Mouse (Mus musculus) activated CD4-positive, CD25-positive, alpha-beta regulatory T cell (primary cell): Measurements from ENCODE around the gene Kdm5b. TPM values are rescaled to one million over a fixed set of nuclear protein-coding genes. Genes with fewer than 3 reads are reported as not detected.

ENCODE experiments used
- polyA plus RNA-seq, 2 experiments: library from polyadenylated mRNA; unstranded; fragments of 100-300 nt; shearing (Covaris generic); gene quantifications; one replicate each; pipeline ENCODE4 v1.2.1; 2017

The Kdm5b gene
- 10 to 100 TPM; 39.9 to 46.3 TPM for polyA plus RNA-seq

DNA sequence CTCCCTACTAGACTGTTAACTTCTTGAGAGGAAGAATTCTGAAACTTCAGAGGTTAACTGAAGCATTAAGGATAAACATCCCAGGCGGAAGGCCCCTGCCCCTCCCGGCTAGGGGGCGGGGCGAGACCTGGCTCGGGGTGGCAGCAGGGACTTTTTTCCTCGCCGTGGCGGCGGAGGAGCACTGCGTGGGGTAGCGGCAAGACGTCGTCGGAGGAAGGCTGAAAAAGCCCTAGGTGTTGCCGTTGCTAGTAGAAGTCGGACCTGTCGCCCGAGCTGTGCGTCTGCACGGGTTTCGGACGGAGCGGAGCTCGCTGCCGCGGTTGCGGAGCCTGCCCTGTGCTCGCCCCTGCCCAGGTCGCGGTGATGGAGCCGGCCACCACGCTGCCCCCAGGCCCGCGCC is at the start of gene Kdm5b:
Gene Kdm5b (plus strand): TSS at position 196 of the 400 bp plus-strand sequence.

GRCm38 (mm10) chr1:134549632-134550132 is 10.3 kb upstream of the Kdm5b start, which contains the start of gene Mgat4e:
Mgat4e (minus strand) TSS chr1:134549682.

GRCm38 (mm10) chr1:134646261-134646962 is 86.4 kb downstream of the Kdm5b start, which contains the start of gene Syt2:
Syt2 (plus strand) TSS chr1:134646677.

Other genes with a start within 250 kb of the Kdm5b start
- gene Ppfia4, start 227.2 kb upstream of the Kdm5b start, polyA plus RNA-seq = under 1 TPM in 1 of 2 experiments, not detected in 1; 0.32 TPM
- gene Tmem183a, start 198.2 kb upstream of the Kdm5b start, polyA plus RNA-seq = 10 to 100 TPM; 59.5 to 62.0 TPM
- not detected for gene 4933406M09Rik, start 174.2 kb upstream of the Kdm5b start, polyA plus RNA-seq
- 10 to 100 TPM; 19.6 to 21.5 TPM for gene Cyb5r1, start 154.6 kb upstream of the Kdm5b start, polyA plus RNA-seq
- gene Adipor1, start 144.8 kb upstream of the Kdm5b start, polyA plus RNA-seq = 10 to 100 TPM; 74.3 to 93.2 TPM
- gene Klhl12, start 104.6 kb upstream of the Kdm5b start, polyA plus RNA-seq = 10 to 100 TPM; 17.2 to 19.3 TPM
- 10 to 100 TPM; 42.6 to 45.4 TPM for gene Rabif, start 65.5 kb upstream of the Kdm5b start, polyA plus RNA-seq
- not detected for gene Mgat4e, start 10.5 kb upstream of the Kdm5b start, polyA plus RNA-seq
- gene Syt2, start 86.5 kb downstream of the Kdm5b start, polyA plus RNA-seq = under 1 TPM in 1 of 2 experiments, not detected in 1; 0.22 TPM